Mouse (Mus musculus) c-Kit-positive CD71-positive TER-119-positive erythroid progenitor cells, embryonic 14.5 days (primary cell): Measurements from ENCODE around the gene Ap2s1.

Experiments
- DNase-seq: peaks from one replicate; pipeline ENCODE4 v3.0.0-alpha.2; 2013; ENCODE audit warnings: low spot score

Gene Ap2s1

GRCm38 (mm10) chr7:16755362-16756017 is 17.3 kb downstream of the Ap2s1 start:
- DNase-seq = no peak

- DNase-seq = no peak
These were observed 20.8 kb downstream of the Ap2s1 start for GRCm38 (mm10) chr7:16758872-16759574.

- DNase-seq = no peak
These were observed 22.1 kb downstream of the Ap2s1 start for GRCm38 (mm10) chr7:16760292-16760691.

DNA sequence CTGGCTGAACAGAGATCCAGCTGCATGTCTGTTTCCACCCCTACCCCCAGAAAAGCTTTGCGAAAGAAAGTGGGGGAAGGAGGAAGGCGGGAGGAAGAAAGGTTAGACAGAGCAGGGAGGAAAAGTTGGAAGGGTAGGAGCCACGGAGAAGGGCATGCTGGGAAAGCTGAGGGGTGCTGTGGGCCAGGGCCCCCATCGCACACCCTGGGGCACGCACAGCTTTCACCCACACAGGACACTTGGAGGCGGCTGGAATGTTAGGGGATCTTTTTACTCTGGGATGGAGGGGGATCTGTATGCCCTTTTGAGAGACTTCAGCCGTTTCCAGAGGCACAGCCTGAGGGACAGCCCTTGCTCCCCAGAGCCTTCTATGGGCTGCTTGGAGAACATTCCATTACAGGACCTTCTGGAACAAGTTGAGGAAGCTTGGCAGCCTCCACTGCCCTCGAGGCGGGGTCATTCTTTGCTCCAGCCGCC is 22.8 kb downstream of the Ap2s1 start:
- no peak for DNase-seq

DNA sequence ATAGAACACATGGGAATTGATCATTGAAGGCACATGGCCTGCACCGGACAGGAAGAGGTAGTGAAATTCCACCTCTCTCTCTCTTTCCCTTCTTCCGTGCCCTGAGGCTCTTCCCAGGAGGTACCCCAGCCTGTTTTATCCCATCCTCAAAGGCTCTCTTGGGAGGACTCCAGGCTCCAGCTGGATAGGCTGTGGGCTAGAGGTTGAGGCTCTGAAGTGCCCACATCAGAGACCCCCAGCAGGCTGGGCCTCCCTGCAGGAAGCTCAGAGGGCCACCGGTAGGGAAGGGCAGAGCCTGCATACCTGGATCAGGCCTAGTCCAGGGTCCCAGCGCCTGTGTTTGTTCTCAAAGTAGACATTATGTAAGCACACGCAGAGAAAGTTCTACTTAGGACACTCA is 23.4 kb downstream of the Ap2s1 start:
- no peak for DNase-seq

GRCm38 (mm10) chr7:16763463-16764218 is 25.4 kb downstream of the Ap2s1 start:
- no peak for DNase-seq

GRCm38 (mm10) chr7:16766443-16766842 is 28.2 kb downstream of the Ap2s1 start:
- DNase-seq = no peak

- DNase-seq = no peak
These were observed 37.7 kb downstream of the Ap2s1 start for GRCm38 (mm10) chr7:16775888-16776287.

DNA sequence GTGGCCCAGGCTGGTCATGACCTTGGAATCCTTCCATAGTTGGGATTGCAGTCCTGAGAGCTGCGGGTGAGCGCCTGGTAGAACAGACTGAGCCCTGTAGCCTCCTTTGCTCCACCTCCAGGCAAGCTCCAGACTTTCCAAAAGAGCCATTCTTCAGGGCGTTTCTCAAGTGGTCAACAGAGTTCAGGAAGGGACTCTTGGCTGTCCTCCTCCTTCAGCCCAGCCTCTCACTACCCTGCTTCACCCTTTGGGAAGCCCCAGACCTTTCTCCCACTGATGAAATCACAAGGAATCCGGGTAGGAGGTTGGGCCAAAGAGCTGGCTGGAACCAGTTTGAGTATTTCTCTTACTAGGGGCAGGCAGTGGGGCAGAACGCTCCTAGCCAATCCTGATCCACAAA is 41.9 kb downstream of the Ap2s1 start:
- DNase-seq = no peak

GRCm38 (mm10) chr7:16780825-16781554 is 42.8 kb downstream of the Ap2s1 start, which contains the start of gene Slc1a5:
Gene Slc1a5 (plus strand): TSS chr7:16781340.
- DNase-seq = peak; percentile 95

- DNase-seq = no peak
These were observed 43.3 kb downstream of the Ap2s1 start for GRCm38 (mm10) chr7:16781555-16781815.

GRCm38 (mm10) chr7:16781816-16782554 is 43.8 kb downstream of the Ap2s1 start:
- DNase-seq = peak; percentile 36

GRCm38 (mm10) chr7:16782555-16783125 is 44.4 kb downstream of the Ap2s1 start:
- DNase-seq = no peak

GRCm38 (mm10) chr7:16783224-16783688 is 45.0 kb downstream of the Ap2s1 start:
- peak; percentile 89 for DNase-seq

DNA sequence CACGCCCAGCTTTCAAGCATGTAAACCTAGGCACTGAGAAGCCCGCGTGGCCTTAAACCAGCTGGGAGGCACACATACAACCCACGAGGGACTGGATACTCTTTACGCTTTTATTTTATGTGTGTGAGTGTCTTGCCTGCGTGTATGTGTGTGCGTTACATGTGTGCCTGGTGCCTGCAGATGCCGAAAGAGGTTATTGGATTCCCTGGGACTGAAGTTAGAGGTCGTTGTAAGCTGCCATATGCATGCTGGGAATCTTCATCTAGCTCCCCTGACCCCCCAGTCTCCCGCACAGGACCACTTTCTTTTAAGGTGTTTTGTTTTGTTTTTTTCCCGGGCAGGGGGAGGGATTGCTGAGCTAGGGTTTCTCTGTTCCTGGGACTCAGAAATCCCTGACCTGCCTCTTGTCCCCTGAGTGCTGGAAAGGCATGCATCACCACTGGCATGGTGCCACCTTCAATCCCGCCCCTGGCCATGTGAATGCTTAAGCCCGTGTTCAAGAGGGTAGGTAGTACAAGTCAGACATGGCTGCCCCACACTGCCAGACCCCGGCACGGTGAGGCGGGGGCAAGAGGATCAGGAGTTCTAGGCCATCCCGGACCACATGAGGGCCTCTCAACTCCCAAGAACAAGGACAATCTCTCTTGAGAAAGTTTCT is 45.7 kb downstream of the Ap2s1 start:
- DNase-seq = peak; percentile 39

DNA sequence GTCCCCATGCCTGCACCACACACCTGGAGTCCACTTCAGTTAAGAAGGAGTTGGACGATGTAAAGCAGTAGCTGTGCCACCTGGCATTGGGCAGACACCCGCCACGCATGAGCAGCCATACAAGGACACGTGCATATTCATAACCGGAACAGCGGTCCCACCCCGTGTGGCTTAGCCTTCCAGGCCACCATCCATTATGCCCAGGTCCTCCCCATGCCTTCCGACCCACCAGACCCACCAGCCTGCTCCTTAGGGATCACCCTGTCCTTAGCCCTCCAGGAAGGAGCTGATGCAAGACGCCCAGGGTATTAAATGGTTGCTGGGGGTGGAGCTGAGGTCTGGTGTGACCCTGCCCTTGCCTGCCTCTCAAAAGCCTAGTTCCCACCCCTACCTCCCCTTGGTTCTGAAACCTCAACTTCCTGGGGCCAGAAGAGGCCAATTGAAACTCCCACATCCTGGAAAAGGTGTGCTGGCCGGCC is 46.3 kb downstream of the Ap2s1 start:
- peak; percentile 53 for DNase-seq

GRCm38 (mm10) chr7:16785541-16786083 is 47.4 kb downstream of the Ap2s1 start:
- no peak for DNase-seq

- no peak for DNase-seq
These were observed 54.1 kb downstream of the Ap2s1 start for GRCm38 (mm10) chr7:16792316-16792715.

DNA sequence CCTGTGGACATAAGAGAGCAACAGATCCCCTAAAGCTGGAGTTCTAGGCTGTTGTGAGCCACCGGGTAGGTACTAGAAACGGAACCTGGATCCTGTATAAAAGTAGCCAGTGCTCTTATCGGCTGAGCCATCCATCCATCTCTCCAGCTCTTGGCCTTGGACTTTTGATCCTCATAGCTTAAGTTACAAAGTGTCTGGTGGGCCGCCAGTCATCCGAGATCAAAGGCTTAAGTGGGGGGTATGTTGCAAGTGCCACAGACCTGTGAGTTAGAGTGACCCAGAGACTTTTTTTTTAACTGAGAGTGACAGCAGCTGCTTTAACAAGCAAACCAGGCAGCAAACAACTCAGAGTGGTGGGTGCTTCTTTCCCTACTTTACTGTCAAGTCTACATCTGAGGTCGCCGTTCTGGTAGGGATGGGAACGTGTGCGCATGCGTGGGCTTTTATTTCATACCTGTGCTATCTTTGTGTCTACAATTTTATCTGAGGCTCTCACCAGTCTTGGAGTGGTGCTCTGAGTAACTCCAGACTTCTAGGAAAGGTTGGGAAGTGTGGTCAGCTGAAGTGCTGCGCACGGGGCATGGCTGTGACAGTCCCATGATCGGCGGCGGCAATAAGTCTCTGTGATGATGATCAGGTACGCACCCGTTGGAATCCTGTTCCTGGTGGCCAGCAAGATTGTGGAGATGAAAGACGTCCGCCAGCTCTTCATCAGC is 55.0 kb downstream of the Ap2s1 start:
- no peak for DNase-seq

DNA sequence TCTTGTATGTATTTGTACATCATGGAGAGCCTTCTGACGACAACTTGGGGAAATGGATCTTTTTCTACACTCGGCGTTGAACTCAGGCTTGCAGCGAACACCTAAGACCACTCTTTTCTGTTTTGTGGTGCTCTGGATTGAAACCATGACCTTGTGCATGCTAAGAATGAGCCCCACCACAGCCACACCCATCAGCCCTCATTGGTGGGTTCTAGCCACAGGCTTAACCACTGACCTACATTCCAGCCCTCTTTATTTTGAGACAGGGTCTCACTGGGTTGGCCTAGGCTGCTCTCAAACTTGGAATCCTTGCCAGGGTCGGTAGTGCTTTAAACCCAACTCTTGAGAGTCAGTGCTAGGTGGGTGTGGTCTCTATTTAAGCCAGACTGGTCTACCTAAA is 56.7 kb downstream of the Ap2s1 start:
- no peak for DNase-seq
